Mouse (Mus musculus) heart, postnatal 0 days (tissue): ENCODE results near the gene Bloc1s1.

Source experiments
- CTCF ChIP-seq: IDR thresholded peaks from 2 replicates; pipeline ENCODE4 v1.5.1; 2016; ENCODE audit warnings: antibody characterized with exemption, control low read depth, low read depth
- EP300 ChIP-seq: IDR thresholded peaks from 2 replicates; pipeline ENCODE4 v1.6.1; 2016; ENCODE audit warnings: antibody characterized with exemption, low read depth

GRCm38 (mm10) chr10:128947496-128947895 lies 23.7 kb upstream of the Bloc1s1 start:
- TF ChIP-seq CTCF, result no peak
- no peak for TF ChIP-seq EP300
